Mouse (Mus musculus): ENCODE data around the gene Efna3. TPM values are rescaled to one million over a fixed set of nuclear protein-coding genes. Genes with fewer than 3 reads are reported as not detected.

Efna3 gene
- polyA plus RNA-seq (2015; fragmentation: Nextera tagmentation; extraction: Ambion mirVana) = 41.0 and 42.5 TPM in 2 replicates

- Histone ChIP-seq H3K9ac (replicated peaks) (peak within 1 kb of the TSS; percentile 79), H3K9me3 (no peaks in the 10 kb centered on the region), H3K36me3 (no peaks in the 10 kb centered on the region), H3K4me3 (peak within 1 kb of the TSS; percentile 65), H3K4me1 (peaks cover 50% of the 10 kb centered on the region), H3K27ac (replicated peaks) (peak within 1 kb of the TSS; percentile 90), H3K27me3 (peaks cover 27% of the 10 kb centered on the region), H3K4me2 (replicated peaks) (peak within 1 kb of the TSS; percentile 93)
- WGBS = under 1% methylated on average over 49 of the region's 53 CpGs
- peak; percentile 59 for ATAC-seq (replicated peaks)
These were observed at the start of gene Efna3 for GRCm38 (mm10) chr3:89322514-89323165. TSS of gene Efna3 (minus strand) at chr3:89322965.

- Histone ChIP-seq H3K4me3 (no peak overlapping the region), H3K9ac (replicated peaks) (no peak overlapping the region), H3K27ac (replicated peaks) (no peak overlapping the region), H3K9me3 (no peaks in the 10 kb centered on the region), H3K27me3 (no peaks in the 10 kb centered on the region), H3K4me1 (no peaks in the 10 kb centered on the region), H3K36me3 (no peaks in the 10 kb centered on the region), H3K4me2 (replicated peaks) (no peak overlapping the region)
- ATAC-seq (replicated peaks) = no peak
- 77% methylated on average over 11 of the region's 11 CpGs for WGBS
These were observed 44.6 kb upstream of the Efna3 start for GRCm38 (mm10) chr3:89367338-89367737.

GRCm38 (mm10) chr3:89365486-89366414 is 43.0 kb upstream of the Efna3 start:
- 78% methylated on average over 20 of the region's 20 CpGs for WGBS
- H3K9ac ChIP-seq (replicated peaks) = no peak overlapping the region
- no peak for ATAC-seq (replicated peaks)
- H3K27ac ChIP-seq (replicated peaks) = no peak overlapping the region
- H3K36me3 ChIP-seq = no peaks in the 10 kb centered on the region
- no peaks in the 10 kb centered on the region for H3K4me1 ChIP-seq
- no peaks in the 10 kb centered on the region for H3K27me3 ChIP-seq
- no peak overlapping the region for H3K4me2 ChIP-seq (replicated peaks)
- no peaks in the 10 kb centered on the region for H3K9me3 ChIP-seq
- no peak overlapping the region for H3K4me3 ChIP-seq

- no peak within 1 kb of the TSS for H3K4me3 ChIP-seq
- WGBS = 82% methylated on average over 11 of the region's 11 CpGs
- no peaks in the 10 kb centered on the region for H3K27me3 ChIP-seq
- no peak for ATAC-seq (replicated peaks)
- no peaks in the 10 kb centered on the region for H3K9me3 ChIP-seq
- no peak within 1 kb of the TSS for H3K9ac ChIP-seq (replicated peaks)
- no peak within 1 kb of the TSS for H3K4me2 ChIP-seq (replicated peaks)
- no peaks in the 10 kb centered on the region for H3K4me1 ChIP-seq
- no peak within 1 kb of the TSS for H3K27ac ChIP-seq (replicated peaks)
- H3K36me3 ChIP-seq = no peaks in the 10 kb centered on the region
These were observed 42.4 kb upstream of the Efna3 start, which contains the start of gene Dcst1 for GRCm38 (mm10) chr3:89365153-89365485. TSS of gene Dcst1 (minus strand) at chr3:89365253.

DNA sequence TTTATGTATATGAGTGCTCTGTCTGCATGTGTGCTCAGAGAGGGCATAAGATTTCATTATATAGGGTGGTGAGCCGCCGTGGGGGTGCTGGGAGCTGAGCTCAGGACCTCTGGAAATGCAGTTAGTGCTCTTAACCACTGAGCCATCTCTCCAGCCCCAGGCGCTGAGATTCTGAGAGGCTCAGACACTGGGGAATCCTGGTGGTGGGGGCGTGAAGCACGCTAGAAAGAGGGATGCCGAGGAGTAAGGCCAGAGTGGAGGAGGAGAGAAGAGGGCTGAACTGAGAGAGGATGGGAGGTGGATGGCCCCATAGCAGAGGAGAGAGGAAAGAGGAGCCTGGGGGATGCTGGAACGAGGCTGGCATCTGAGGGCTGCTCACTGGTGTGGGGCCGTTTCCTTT is 41.9 kb upstream of the Efna3 start:
- Histone ChIP-seq H3K4me3 (no peak overlapping the region), H3K36me3 (no peaks in the 10 kb centered on the region), H3K4me2 (replicated peaks) (no peak overlapping the region), H3K9me3 (no peaks in the 10 kb centered on the region), H3K9ac (replicated peaks) (no peak overlapping the region), H3K4me1 (no peaks in the 10 kb centered on the region), H3K27ac (replicated peaks) (no peak overlapping the region), H3K27me3 (no peaks in the 10 kb centered on the region)
- WGBS = 49% methylated on average over 8 of the region's 8 CpGs
- no peak for ATAC-seq (replicated peaks)

DNA sequence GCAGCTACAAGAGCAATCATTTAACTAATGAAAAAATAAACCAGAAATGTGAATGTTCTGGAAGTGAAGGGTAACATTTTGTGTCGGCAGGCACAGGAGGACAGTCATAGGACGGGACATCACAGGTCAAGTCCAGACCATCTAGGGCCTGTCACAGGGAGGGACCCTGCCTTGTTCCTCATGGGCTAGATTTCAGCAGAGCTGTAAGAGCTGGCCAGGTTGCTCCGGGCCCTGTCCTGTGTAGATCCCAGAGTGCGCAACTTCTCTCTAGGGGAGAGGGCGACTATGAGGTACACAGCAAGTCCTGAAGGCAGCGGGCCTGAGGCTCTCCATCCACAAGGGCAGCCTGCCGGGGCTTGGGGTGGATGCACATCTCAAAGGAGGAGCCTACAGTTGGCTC is 38.9 kb upstream of the Efna3 start, which contains the start of gene Dcst2:
TSS of gene Dcst2 (plus strand) at position 301 of the 400 bp plus-strand sequence.
- Histone ChIP-seq H3K9ac (replicated peaks) (no peak within 1 kb of the TSS), H3K4me3 (no peak within 1 kb of the TSS), H3K36me3 (no peaks in the 10 kb centered on the region), H3K4me2 (replicated peaks) (no peak within 1 kb of the TSS), H3K4me1 (no peaks in the 10 kb centered on the region), H3K27me3 (no peaks in the 10 kb centered on the region), H3K9me3 (no peaks in the 10 kb centered on the region), H3K27ac (replicated peaks) (no peak within 1 kb of the TSS)
- WGBS = 89% methylated on average over 7 of the region's 7 CpGs
- ATAC-seq (replicated peaks) = no peak

DNA sequence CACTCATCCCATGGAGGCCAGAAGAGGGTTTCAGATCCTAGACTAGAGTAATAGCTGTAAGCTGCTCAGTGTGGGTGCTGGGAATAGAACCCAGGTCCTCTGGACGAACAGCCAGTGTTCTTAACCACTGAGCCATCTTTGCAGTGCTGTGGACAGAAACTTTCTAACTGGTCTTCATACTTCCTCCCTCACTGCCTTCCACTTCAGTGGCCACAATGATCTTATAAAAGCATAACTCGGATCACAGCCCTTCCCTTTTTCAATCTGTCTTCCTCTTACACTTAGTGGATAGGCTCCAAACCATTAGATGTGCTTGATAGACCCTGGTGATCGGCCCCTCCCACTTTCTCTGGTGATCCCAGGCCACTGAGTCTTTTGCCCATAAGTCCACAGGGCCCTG is 37.5 kb upstream of the Efna3 start:
- H3K9me3 ChIP-seq = no peaks in the 10 kb centered on the region
- H3K27me3 ChIP-seq = no peaks in the 10 kb centered on the region
- H3K4me1 ChIP-seq = no peaks in the 10 kb centered on the region
- no peak overlapping the region for H3K4me3 ChIP-seq
- H3K36me3 ChIP-seq = no peaks in the 10 kb centered on the region
- H3K9ac ChIP-seq (replicated peaks) = no peak overlapping the region
- no peak for ATAC-seq (replicated peaks)
- 71% methylated on average over 3 of the region's 3 CpGs for WGBS
- no peak overlapping the region for H3K27ac ChIP-seq (replicated peaks)
- no peak overlapping the region for H3K4me2 ChIP-seq (replicated peaks)

GRCm38 (mm10) chr3:89359630-89360029 is 36.9 kb upstream of the Efna3 start:
- Histone ChIP-seq H3K9ac (replicated peaks) (no peak overlapping the region), H3K36me3 (no peaks in the 10 kb centered on the region), H3K4me1 (no peaks in the 10 kb centered on the region), H3K27ac (replicated peaks) (no peak overlapping the region), H3K27me3 (no peaks in the 10 kb centered on the region), H3K4me3 (no peak overlapping the region), H3K4me2 (replicated peaks) (no peak overlapping the region), H3K9me3 (no peaks in the 10 kb centered on the region)
- no peak for ATAC-seq (replicated peaks)
- 74% methylated on average over 6 of the region's 6 CpGs for WGBS

DNA sequence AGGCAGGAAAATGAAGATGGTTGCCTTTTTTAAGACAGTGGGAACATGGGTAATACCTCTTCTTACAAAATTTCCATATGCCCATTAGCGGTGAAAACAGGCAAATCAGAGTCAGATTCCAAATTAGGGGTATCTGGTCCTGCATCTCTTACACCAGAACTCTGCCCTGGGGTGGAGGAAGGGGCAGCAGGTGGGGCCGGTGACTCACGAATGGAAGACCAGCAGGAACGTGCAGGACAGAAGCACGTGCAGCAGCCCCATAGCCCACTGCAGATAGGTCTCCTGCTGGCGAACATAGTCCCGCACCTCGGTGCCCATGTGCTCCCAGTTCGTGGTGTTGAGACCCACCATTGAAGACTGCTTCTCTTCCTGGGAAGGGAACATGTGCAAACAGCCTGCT is 33.3 kb upstream of the Efna3 start:
- H3K4me3 ChIP-seq = no peak overlapping the region
- no peak overlapping the region for H3K27ac ChIP-seq (replicated peaks)
- no peaks in the 10 kb centered on the region for H3K4me1 ChIP-seq
- no peak overlapping the region for H3K4me2 ChIP-seq (replicated peaks)
- H3K9ac ChIP-seq (replicated peaks) = no peak overlapping the region
- H3K36me3 ChIP-seq = no peaks in the 10 kb centered on the region
- H3K9me3 ChIP-seq = no peaks in the 10 kb centered on the region
- no peak for ATAC-seq (replicated peaks)
- no peaks in the 10 kb centered on the region for H3K27me3 ChIP-seq
- 65% methylated on average over 9 of the region's 9 CpGs for WGBS

DNA sequence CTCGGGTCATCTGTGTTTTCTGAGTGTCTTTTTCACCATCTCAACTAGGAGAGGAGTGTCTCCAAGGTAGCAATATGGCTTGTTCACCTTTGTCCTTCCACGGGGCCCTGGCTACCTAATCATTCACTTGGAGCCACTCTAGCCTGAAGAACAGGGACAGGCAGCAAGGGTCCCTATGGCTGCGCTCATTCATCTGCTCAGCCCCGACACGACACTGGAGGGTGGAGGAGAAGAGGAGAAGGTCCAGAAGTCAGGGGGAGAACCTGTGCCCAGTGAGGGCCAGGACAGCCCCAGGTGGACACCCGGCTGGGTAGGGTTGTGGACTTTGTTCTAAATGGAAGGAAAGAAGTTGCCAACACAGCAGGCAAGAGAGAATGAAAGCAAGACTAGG is 32.7 kb upstream of the Efna3 start:
- no peak overlapping the region for H3K4me3 ChIP-seq
- H3K9ac ChIP-seq (replicated peaks) = no peak overlapping the region
- no peaks in the 10 kb centered on the region for H3K36me3 ChIP-seq
- no peaks in the 10 kb centered on the region for H3K9me3 ChIP-seq
- no peak overlapping the region for H3K4me2 ChIP-seq (replicated peaks)
- whole genome bisulfite sequencing = 81% methylated on average over 6 of the region's 6 CpGs
- no peaks in the 10 kb centered on the region for H3K27me3 ChIP-seq
- peaks cover 3% of the 10 kb centered on the region for H3K4me1 ChIP-seq
- ATAC-seq (replicated peaks) = no peak
- no peak overlapping the region for H3K27ac ChIP-seq (replicated peaks)

- H3K36me3 ChIP-seq = no peaks in the 10 kb centered on the region
- no peak for ATAC-seq (replicated peaks)
- peaks cover 8% of the 10 kb centered on the region for H3K4me1 ChIP-seq
- no peak overlapping the region for H3K4me2 ChIP-seq (replicated peaks)
- H3K27ac ChIP-seq (replicated peaks) = no peak overlapping the region
- no peak overlapping the region for H3K4me3 ChIP-seq
- no peak overlapping the region for H3K9ac ChIP-seq (replicated peaks)
- no peaks in the 10 kb centered on the region for H3K9me3 ChIP-seq
- 17% methylated on average over 5 of the region's 5 CpGs for WGBS
- H3K27me3 ChIP-seq = no peaks in the 10 kb centered on the region
These were observed 32.2 kb upstream of the Efna3 start for GRCm38 (mm10) chr3:89354816-89355511.

- H3K27me3 ChIP-seq = no peaks in the 10 kb centered on the region
- 82% methylated on average over 5 of the region's 5 CpGs for WGBS
These were observed 28.5 kb upstream of the Efna3 start for GRCm38 (mm10) chr3:89351271-89351670.

More at GRCm38 (mm10) chr3:89351271-89351670, 28.5 kb upstream of the Efna3 start:
- H3K27ac ChIP-seq (replicated peaks) = no peak overlapping the region
- no peaks in the 10 kb centered on the region for H3K9me3 ChIP-seq
- H3K9ac ChIP-seq (replicated peaks) = no peak overlapping the region
- no peak overlapping the region for H3K4me2 ChIP-seq (replicated peaks)
- H3K36me3 ChIP-seq = no peaks in the 10 kb centered on the region
- no peak for ATAC-seq (replicated peaks)
- H3K4me3 ChIP-seq = no peak overlapping the region
- H3K4me1 ChIP-seq = peaks cover 19% of the 10 kb centered on the region
